Mouse (Mus musculus): ENCODE results near the gene Pnisr. TPM values are rescaled to one million over a fixed set of nuclear protein-coding genes. Genes with fewer than 3 reads are reported as not detected.
A peak's percentile ranks its signal among the peaks of the same experiment; 100 is the strongest.

Gene Pnisr
- polyA plus RNA-seq, 1 experiment from 2014 or later: 225 TPM

DNA sequence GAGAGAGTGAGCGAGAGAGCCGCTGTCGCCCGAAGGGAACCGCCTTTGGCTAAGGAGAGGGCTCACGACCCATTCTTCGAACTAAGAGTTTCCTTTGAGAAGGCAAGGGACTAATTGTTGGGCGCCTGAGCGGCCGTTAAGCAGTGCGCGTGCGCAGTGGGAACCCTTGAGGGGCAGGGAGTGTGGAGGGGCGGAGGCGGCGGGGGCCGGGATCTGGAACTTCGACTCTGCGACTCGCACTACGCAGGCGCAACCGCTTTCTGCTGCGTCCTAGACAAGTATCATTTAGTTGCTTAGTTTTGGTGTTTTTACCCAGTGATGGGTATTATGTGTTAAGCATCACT, 876 bp downstream of the Pnisr start:
- peaks cover 17% of the 10 kb centered on the region for H3K4me1 ChIP-seq (ENCODE audit: control insufficient read depth, insufficient read depth, low read length)
- no peaks in the 10 kb centered on the region for H3K9me3 ChIP-seq (ENCODE audit: control insufficient read depth, low read length)
- WGBS: under 1% methylated on average over 24 of the region's 24 CpGs
- no peaks in the 10 kb centered on the region for H3K27me3 ChIP-seq (ENCODE audit: control insufficient read depth, insufficient read depth, low read length)
- H3K27ac ChIP-seq (ENCODE audit: low read depth, low read length): peak overlapping the region; percentile 98
- ATAC-seq (ENCODE audit: low read depth): peak; percentile 86
- peak overlapping the region; percentile 88 for H3K4me3 ChIP-seq (ENCODE audit: low read depth, low read length)
- no peaks in the 10 kb centered on the region for H3K36me3 ChIP-seq (ENCODE audit: control insufficient read depth, insufficient read depth, low read length)
- H3K9ac ChIP-seq (replicated peaks; ENCODE audit: low read depth, low read length): peak overlapping the region; percentile 94
- H3K4me2 ChIP-seq (ENCODE audit: low read depth, low read length): peak overlapping the region; percentile 52

GRCm38 (mm10) chr4:21857481-21857880, 10.1 kb downstream of the Pnisr start:
- no peak overlapping the region for H3K27ac ChIP-seq (ENCODE audit: low read depth, low read length)
- H3K27me3 ChIP-seq (ENCODE audit: control insufficient read depth, insufficient read depth, low read length): no peaks in the 10 kb centered on the region
- 86% methylated on average over 1 of the region's 1 CpGs for WGBS
- H3K4me1 ChIP-seq (ENCODE audit: control insufficient read depth, insufficient read depth, low read length): no peaks in the 10 kb centered on the region
- H3K4me3 ChIP-seq (ENCODE audit: low read depth, low read length): no peak overlapping the region
- no peaks in the 10 kb centered on the region for H3K9me3 ChIP-seq (ENCODE audit: control insufficient read depth, low read length)
- peaks cover 34% of the 10 kb centered on the region for H3K36me3 ChIP-seq (ENCODE audit: control insufficient read depth, insufficient read depth, low read length)
- no peak overlapping the region for H3K4me2 ChIP-seq (ENCODE audit: low read depth, low read length)
- no peak for ATAC-seq (ENCODE audit: low read depth)
- no peak overlapping the region for H3K9ac ChIP-seq (replicated peaks; ENCODE audit: low read depth, low read length)

- H3K27me3 ChIP-seq (ENCODE audit: control insufficient read depth, insufficient read depth, low read length): no peaks in the 10 kb centered on the region
- 92% methylated on average over 1 of the region's 1 CpGs for WGBS
- no peak overlapping the region for H3K4me3 ChIP-seq (ENCODE audit: low read depth, low read length)
- H3K36me3 ChIP-seq (ENCODE audit: control insufficient read depth, insufficient read depth, low read length): peaks cover 52% of the 10 kb centered on the region
- H3K9ac ChIP-seq (replicated peaks; ENCODE audit: low read depth, low read length): no peak overlapping the region
- no peak overlapping the region for H3K27ac ChIP-seq (ENCODE audit: low read depth, low read length)
- H3K4me1 ChIP-seq (ENCODE audit: control insufficient read depth, insufficient read depth, low read length): no peaks in the 10 kb centered on the region
- H3K4me2 ChIP-seq (ENCODE audit: low read depth, low read length): no peak overlapping the region
- H3K9me3 ChIP-seq (ENCODE audit: control insufficient read depth, low read length): no peaks in the 10 kb centered on the region
- ATAC-seq (ENCODE audit: low read depth): no peak
Observed at GRCm38 (mm10) chr4:21865226-21865625, 17.8 kb downstream of the Pnisr start.

GRCm38 (mm10) chr4:21878776-21879175, 31.4 kb downstream of the Pnisr start:
- Histone ChIP-seq H3K36me3 (ENCODE audit: control insufficient read depth, insufficient read depth, low read length) (peaks cover 7% of the 10 kb centered on the region; the same call in 1 of the 2 replicates), H3K9ac (replicated peaks; ENCODE audit: low read depth, low read length) (peak overlapping the region; percentile 70; the same call in 1 of the 2 replicates), H3K4me3 (ENCODE audit: low read depth, low read length) (peak overlapping the region; percentile 61; the same call in 1 of the 2 replicates), H3K4me2 (ENCODE audit: low read depth, low read length) (peak overlapping the region; percentile 66), H3K27ac (ENCODE audit: low read depth, low read length) (no peak overlapping the region), H3K4me1 (ENCODE audit: control insufficient read depth, insufficient read depth, low read length) (peaks cover 6% of the 10 kb centered on the region), H3K9me3 (ENCODE audit: control insufficient read depth, low read length) (no peaks in the 10 kb centered on the region), H3K27me3 (ENCODE audit: control insufficient read depth, insufficient read depth, low read length) (no peaks in the 10 kb centered on the region)
- no peak for ATAC-seq (ENCODE audit: low read depth)
- 14% methylated on average over 6 of the region's 6 CpGs for WGBS

DNA sequence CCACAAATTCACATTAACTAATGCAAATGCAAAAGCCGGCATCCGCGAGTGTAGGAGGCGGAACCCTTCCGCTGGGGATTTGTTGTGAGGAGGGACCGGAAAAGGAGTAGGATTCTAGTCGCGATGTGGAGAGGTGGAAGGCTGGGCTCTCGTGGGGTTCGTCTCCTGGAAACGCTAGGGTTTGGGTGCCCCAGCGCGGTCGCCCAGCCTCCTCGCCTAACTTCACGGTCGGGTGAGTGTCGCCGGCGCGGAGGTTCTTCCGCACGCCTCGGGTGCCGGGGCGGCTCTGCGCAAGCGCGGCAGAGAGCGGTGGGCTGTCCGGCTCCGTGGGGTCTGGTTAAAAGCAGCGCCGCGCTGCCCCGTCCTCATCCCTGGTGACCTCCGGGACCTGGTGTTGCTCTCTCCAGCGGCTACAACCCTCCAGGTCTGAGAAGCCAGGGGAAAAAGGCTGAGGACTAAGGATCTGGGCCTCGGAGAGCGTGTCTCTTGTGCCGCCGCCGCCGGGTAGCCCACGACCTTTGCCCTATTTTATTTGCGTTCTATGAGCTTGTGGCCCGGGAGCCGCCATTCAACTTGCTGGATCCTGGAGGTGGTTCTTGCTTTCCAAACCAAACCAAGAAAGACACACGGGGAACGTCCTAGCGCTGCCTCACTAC, 32.3 kb downstream of the Pnisr start, which contains the start of gene Coq3:
Gene Coq3 (plus strand): TSS at position 109 of the 656 bp plus-strand sequence.
- no peaks in the 10 kb centered on the region for H3K27me3 ChIP-seq (ENCODE audit: control insufficient read depth, insufficient read depth, low read length)
- peaks cover 6% of the 10 kb centered on the region for H3K4me1 ChIP-seq (ENCODE audit: control insufficient read depth, insufficient read depth, low read length)
- H3K27ac ChIP-seq (ENCODE audit: low read depth, low read length): peak within 1 kb of the TSS; percentile 88
- no peaks in the 10 kb centered on the region for H3K36me3 ChIP-seq (ENCODE audit: control insufficient read depth, insufficient read depth, low read length)
- peak within 1 kb of the TSS; percentile 66 for H3K4me2 ChIP-seq (ENCODE audit: low read depth, low read length)
- peak within 1 kb of the TSS; percentile 70 for H3K9ac ChIP-seq (replicated peaks; ENCODE audit: low read depth, low read length)
- under 1% methylated on average over 51 of the region's 51 CpGs for WGBS
- H3K4me3 ChIP-seq (ENCODE audit: low read depth, low read length): peak within 1 kb of the TSS; percentile 61
- H3K9me3 ChIP-seq (ENCODE audit: control insufficient read depth, low read length): no peaks in the 10 kb centered on the region
- peak; percentile 95 for ATAC-seq (ENCODE audit: low read depth)

DNA sequence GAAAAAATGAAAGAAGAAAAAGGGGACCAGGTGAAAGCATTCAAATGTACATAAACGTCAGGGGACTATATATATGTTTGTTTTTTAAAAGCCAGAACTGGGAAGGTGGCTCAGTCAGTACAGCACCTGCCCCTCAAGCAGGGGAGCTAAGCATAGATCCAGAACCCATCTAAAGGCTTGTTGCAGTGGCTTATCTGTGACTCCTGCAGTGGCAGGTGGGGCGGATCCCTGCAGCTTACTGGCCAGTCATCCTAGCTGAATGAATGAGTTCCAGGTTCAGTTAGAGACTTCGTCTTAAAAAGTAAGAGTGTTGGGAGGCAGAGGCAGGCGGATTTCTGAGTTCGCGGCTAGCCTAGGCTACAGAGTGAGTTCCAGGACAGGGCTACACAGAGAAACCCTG, 35.4 kb downstream of the Pnisr start:
- Histone ChIP-seq H3K27ac (ENCODE audit: low read depth, low read length) (no peak overlapping the region), H3K4me1 (ENCODE audit: control insufficient read depth, insufficient read depth, low read length) (peaks cover 6% of the 10 kb centered on the region), H3K4me2 (ENCODE audit: low read depth, low read length) (no peak overlapping the region), H3K9ac (replicated peaks; ENCODE audit: low read depth, low read length) (no peak overlapping the region), H3K9me3 (ENCODE audit: control insufficient read depth, low read length) (no peaks in the 10 kb centered on the region), H3K27me3 (ENCODE audit: control insufficient read depth, insufficient read depth, low read length) (no peaks in the 10 kb centered on the region), H3K36me3 (ENCODE audit: control insufficient read depth, insufficient read depth, low read length) (no peaks in the 10 kb centered on the region), H3K4me3 (ENCODE audit: low read depth, low read length) (no peak overlapping the region)
- WGBS: 93% methylated on average over 6 of the region's 6 CpGs
- no peak for ATAC-seq (ENCODE audit: low read depth)

- 87% methylated on average over 8 of the region's 8 CpGs for WGBS
- Histone ChIP-seq H3K4me3 (ENCODE audit: low read depth, low read length) (no peak overlapping the region), H3K9me3 (ENCODE audit: control insufficient read depth, low read length) (no peaks in the 10 kb centered on the region), H3K4me1 (ENCODE audit: control insufficient read depth, insufficient read depth, low read length) (no peaks in the 10 kb centered on the region), H3K9ac (replicated peaks; ENCODE audit: low read depth, low read length) (no peak overlapping the region), H3K27ac (ENCODE audit: low read depth, low read length) (no peak overlapping the region), H3K4me2 (ENCODE audit: low read depth, low read length) (no peak overlapping the region), H3K36me3 (ENCODE audit: control insufficient read depth, insufficient read depth, low read length) (no peaks in the 10 kb centered on the region), H3K27me3 (ENCODE audit: control insufficient read depth, insufficient read depth, low read length) (no peaks in the 10 kb centered on the region)
- no peak for ATAC-seq (ENCODE audit: low read depth)
Observed at GRCm38 (mm10) chr4:21885831-21886230, 38.4 kb downstream of the Pnisr start.

Other genes starting within 250 kb of the Pnisr start
- 0.36 and 0.50 TPM in 2 replicates for gene Prdm13, start 161.6 kb upstream of the Pnisr start, polyA plus RNA-seq (2014; fragmentation: Nextera tagmentation; extraction: Ambion mirVana)
- 71.5 and 76.5 TPM in 2 replicates for gene Ccnc, start 119.9 kb upstream of the Pnisr start, polyA plus RNA-seq (2014; fragmentation: Nextera tagmentation; extraction: Ambion mirVana)
- gene Usp45, start 80.4 kb upstream of the Pnisr start, polyA plus RNA-seq (2014; fragmentation: Nextera tagmentation; extraction: Ambion mirVana): 7.3 and 9.6 TPM in 2 replicates
- gene Tstd3, start 80.4 kb upstream of the Pnisr start, polyA plus RNA-seq (2014; fragmentation: Nextera tagmentation; extraction: Ambion mirVana): 22.4 and 25.3 TPM in 2 replicates
- 14.5 and 14.6 TPM in 2 replicates for gene Coq3, start 32.1 kb downstream of the Pnisr start, polyA plus RNA-seq (2014; fragmentation: Nextera tagmentation; extraction: Ambion mirVana)
- gene Faxc, start 83.7 kb downstream of the Pnisr start, polyA plus RNA-seq (2014; fragmentation: Nextera tagmentation; extraction: Ambion mirVana): 23.8 and 35.0 TPM in 2 replicates

All from neural tube, embryonic 14.5 days (tissue).